Mouse (Mus musculus): ENCODE measurements around the gene Fuz.
"Not testable (repeated sequence)": the region's sequence is repeated elsewhere in the genome, so short reads cannot be mapped to it uniquely, and the experiment has no call there.

Fuz gene

GRCm38 (mm10) chr7:44860576-44861428 is 35.1 kb upstream of the Fuz start:
- DNase-seq: peak; percentile 89

- DNase-seq: no peak
Measured at GRCm38 (mm10) chr7:44861429-44861816, 34.5 kb upstream of the Fuz start.

- no peak for DNase-seq
Measured at GRCm38 (mm10) chr7:44862434-44862833, 33.4 kb upstream of the Fuz start.

- no peak for DNase-seq
Measured at GRCm38 (mm10) chr7:44863210-44863609, 32.7 kb upstream of the Fuz start.

- DNase-seq: no peak
Measured at GRCm38 (mm10) chr7:44863982-44864494, 31.8 kb upstream of the Fuz start.

- peak; percentile 61 for DNase-seq
Measured at GRCm38 (mm10) chr7:44864595-44865542, 31.0 kb upstream of the Fuz start.

- DNase-seq: peak; percentile 87
Measured at GRCm38 (mm10) chr7:44866276-44867009, 29.4 kb upstream of the Fuz start.

GRCm38 (mm10) chr7:44867010-44867702 is 28.7 kb upstream of the Fuz start:
- DNase-seq: no peak

- no peak for DNase-seq
Measured at GRCm38 (mm10) chr7:44867802-44868201, 28.1 kb upstream of the Fuz start.

GRCm38 (mm10) chr7:44868465-44868864 is 27.4 kb upstream of the Fuz start:
- DNase-seq: peak; percentile 75

GRCm38 (mm10) chr7:44868919-44869696 is 26.8 kb upstream of the Fuz start:
- peak; percentile 85 for DNase-seq

GRCm38 (mm10) chr7:44869697-44870528 is 26.0 kb upstream of the Fuz start, which contains the start of gene Ptov1:
Gene Ptov1 (minus strand): TSS chr7:44869788.
- peak; percentile 96 for DNase-seq

- no peak for DNase-seq
Measured at GRCm38 (mm10) chr7:44870614-44871013, 25.3 kb upstream of the Fuz start.

- DNase-seq: no peak
Measured at GRCm38 (mm10) chr7:44871181-44871580, 24.7 kb upstream of the Fuz start.

- DNase-seq: not testable (repeated sequence)
Measured at GRCm38 (mm10) chr7:44871774-44872173, 24.1 kb upstream of the Fuz start.

GRCm38 (mm10) chr7:44877833-44878232 is 18.0 kb upstream of the Fuz start:
- DNase-seq: no peak

GRCm38 (mm10) chr7:44883036-44883435 is 12.8 kb upstream of the Fuz start:
- no peak for DNase-seq

GRCm38 (mm10) chr7:44884637-44885036 is 11.2 kb upstream of the Fuz start:
- no peak for DNase-seq

- no peak for DNase-seq
Measured at GRCm38 (mm10) chr7:44886964-44887363, 8.9 kb upstream of the Fuz start.
